Mouse (Mus musculus) embryonic facial prominence, embryonic 10.5 days (tissue): Measurements from ENCODE around the gene Ehbp1l1. TPM values are rescaled to one million over a fixed set of nuclear protein-coding genes. Genes with fewer than 3 reads are reported as not detected.
A peak's percentile ranks its signal among the peaks of the same experiment; 100 is the strongest.
"Not testable (repeated sequence)": the region's sequence is repeated elsewhere in the genome, so short reads cannot be mapped to it uniquely, and the experiment has no call there.

Experiments
- DNase-seq: peaks from one replicate; pipeline ENCODE4 v3.0.0-alpha.2; 2017; ENCODE audit warnings: low spot score
- H3K27ac ChIP-seq: fragments of 300-500 bp; sonication (generic); replicated peaks from 2 replicates; pipeline ENCODE4 v1.5.1; 2016; ENCODE audit warnings: mild to moderate bottlenecking
- H3K27me3 ChIP-seq: fragments of 300-500 bp; sonication (generic); replicated peaks from 2 replicates; pipeline ENCODE4 v1.6.1; 2016; ENCODE audit warnings: low read depth, mild to moderate bottlenecking; ENCODE audit not compliant: poor library complexity, severe bottlenecking
- H3K36me3 ChIP-seq: fragments of 300-500 bp; sonication (generic); replicated peaks from 2 replicates; pipeline ENCODE4 v1.6.1; 2016; ENCODE audit warnings: mild to moderate bottlenecking, moderate library complexity
- H3K4me1 ChIP-seq: fragments of 300-500 bp; sonication (generic); 2 replicates; pipeline ENCODE4 v1.6.1; 2016
- H3K4me3 ChIP-seq: fragments of 300-500 bp; sonication (generic); 2 replicates; pipeline ENCODE4 v1.5.1; 2016; ENCODE audit warnings: mild to moderate bottlenecking, moderate library complexity
- H3K9me3 ChIP-seq: fragments of 300-500 bp; sonication (generic); 2 replicates; pipeline ENCODE4 v1.6.1; 2016; ENCODE audit warnings: mild to moderate bottlenecking
- WGBS: fragments of 180-500 bp; shearing (Covaris S2); methylation state at CpG from one replicate; pipeline ENCODE4 v1.1.7; 2016; 5-methylcytosine and 5-hydroxymethylcytosine counted together
- polyA plus RNA-seq: library from polyadenylated mRNA; unstranded; fragments of >200 nt; fragmentation: Nextera tagmentation; extraction: Ambion mirVana; gene quantifications from 2 replicates; pipeline ENCODE4 v1.2.1, GENCODE M21; 2016

Gene Ehbp1l1
- polyA plus RNA-seq, 1 experiment from 2014 or later: 7.9 TPM

DNA sequence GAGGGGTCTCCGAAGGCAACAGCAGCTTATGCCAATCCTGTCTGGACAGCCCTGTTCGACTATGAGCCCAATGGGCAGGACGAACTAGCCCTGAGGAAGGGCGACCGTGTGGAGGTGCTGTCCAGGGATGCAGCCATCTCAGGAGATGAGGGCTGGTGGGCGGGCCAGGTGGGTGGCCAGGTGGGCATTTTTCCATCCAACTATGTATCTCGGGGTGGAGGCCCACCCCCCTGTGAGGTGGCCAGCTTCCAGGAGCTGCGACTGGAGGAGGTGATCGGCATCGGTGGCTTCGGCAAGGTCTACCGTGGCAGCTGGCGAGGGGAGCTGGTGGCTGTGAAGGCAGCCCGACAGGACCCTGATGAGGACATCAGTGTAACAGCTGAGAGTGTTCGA is 35.8 kb downstream of the Ehbp1l1 start:
- WGBS: 68% methylated on average over 15 of the region's 15 CpGs
- DNase-seq: no peak
- Histone ChIP-seq H3K4me1 (peaks cover 60% of the 10 kb centered on the region), H3K27ac (peak overlapping the region; percentile 93), H3K4me3 (peak overlapping the region; percentile 97), H3K27me3 (peaks cover 7% of the 10 kb centered on the region), H3K9me3 (no peaks in the 10 kb centered on the region), H3K36me3 (peaks cover 72% of the 10 kb centered on the region)

DNA sequence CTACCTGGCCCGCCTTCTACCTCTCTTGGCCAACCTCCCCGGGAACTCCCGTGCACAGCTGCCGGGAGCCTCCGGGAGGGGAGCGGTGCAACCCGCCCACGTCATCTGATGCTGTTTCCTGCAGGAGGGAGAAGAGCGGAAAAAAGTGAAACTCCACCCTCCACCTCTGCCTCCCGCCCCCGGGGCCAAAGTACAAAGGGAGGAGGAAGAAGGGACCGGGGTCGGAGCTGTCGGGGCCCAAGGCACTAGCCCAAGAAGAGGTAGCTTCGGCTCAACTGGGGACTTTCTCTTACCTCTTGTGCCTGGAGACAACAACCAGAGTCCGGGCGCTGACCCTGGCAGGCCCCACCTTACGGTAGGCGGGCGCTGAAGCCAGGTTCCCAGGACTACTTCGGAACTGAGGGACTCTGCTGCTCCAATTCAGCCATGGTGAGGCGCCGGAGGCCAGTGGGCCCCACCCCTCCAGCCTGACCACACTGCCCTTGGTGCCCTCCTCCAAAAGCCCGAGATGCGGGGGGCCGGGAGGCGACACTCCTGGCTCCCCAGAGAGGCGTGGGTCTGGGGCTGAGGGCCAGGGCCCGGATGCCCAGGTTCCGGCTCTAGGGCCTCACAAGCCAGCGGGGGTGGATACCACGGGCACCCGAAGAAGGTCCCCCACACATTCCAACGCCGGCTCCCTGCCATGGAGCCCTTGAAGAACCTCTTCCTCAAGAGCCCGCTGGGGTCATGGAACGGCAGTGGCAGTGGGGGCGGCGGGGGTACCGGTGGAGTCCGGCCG is 36.4 kb downstream of the Ehbp1l1 start:
- peaks cover 72% of the 10 kb centered on the region for H3K36me3 ChIP-seq
- DNase-seq: peak; percentile 88
- H3K27ac ChIP-seq: peak overlapping the region; percentile 93
- peak overlapping the region; percentile 97 for H3K4me3 ChIP-seq
- no peaks in the 10 kb centered on the region for H3K9me3 ChIP-seq
- H3K27me3 ChIP-seq: peaks cover under 1% of the 10 kb centered on the region
- 10% methylated on average over 42 of the region's 42 CpGs for WGBS
- peaks cover 56% of the 10 kb centered on the region for H3K4me1 ChIP-seq

DNA sequence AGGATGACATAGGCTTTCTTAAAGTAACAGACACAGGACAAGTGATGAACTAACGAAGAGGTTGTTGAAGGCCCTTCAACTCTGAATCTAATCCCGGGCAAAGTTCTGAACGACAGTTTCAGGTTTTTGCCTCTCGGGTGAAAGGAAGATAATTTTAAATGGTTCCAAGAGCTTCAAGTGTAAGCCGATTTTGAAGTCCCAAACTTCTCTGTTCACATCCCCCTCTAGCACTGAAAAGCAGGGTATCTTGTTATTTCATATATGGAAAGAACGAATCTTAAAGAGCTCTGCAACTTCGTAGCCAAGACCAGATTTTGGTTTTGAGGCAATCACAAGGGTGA is 37.1 kb downstream of the Ehbp1l1 start:
- DNase-seq: no peak
- 2% methylated on average over 7 of the region's 7 CpGs for WGBS
- Histone ChIP-seq H3K9me3 (no peaks in the 10 kb centered on the region), H3K27me3 (no peaks in the 10 kb centered on the region), H3K4me1 (peaks cover 56% of the 10 kb centered on the region), H3K36me3 (peaks cover 72% of the 10 kb centered on the region), H3K4me3 (peak overlapping the region; percentile 97), H3K27ac (peak overlapping the region; percentile 93)

DNA sequence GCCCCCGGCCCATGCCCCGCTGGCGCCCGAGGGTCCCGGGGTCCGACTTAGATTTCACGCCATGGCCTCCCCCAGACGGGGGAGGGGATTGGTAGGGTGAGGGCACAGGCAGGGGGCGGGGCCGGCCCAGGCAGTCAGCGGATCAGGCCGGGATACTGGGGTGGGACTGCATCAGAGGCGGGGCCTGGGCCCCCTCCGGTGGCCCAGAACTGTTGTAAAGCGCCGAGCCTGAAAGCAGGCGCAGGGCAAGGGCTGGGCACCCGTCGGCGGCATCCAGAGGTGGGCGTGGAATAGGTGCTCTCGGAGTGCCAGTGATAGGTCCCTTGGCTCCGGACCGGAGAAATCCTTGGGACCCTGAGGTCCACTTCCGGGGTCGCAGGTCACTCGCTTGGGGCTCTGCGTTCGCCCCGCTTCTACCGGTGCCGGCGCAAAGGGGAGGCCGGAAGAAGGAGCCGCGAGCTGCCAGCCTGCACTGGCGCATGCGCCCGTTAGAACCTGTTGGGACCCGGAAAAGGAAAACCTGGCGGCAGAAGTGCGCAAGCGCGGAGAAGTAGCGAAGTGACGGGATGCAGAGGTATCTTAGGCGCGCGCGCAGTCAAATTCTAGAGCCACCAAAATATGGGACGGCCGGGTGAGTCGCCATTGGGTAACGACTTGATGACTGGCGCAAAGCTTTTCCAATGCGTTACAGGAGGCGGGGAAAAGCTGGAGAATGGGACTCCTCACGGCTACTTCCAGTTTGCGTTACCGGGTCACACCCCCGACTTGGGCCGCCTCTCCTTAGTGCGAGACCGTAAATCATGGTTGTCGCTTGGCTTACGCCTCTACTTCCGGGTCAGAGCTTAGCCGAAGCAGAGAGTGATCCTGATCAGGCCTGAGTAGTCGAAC is 37.7 kb downstream of the Ehbp1l1 start, which contains the start of the genes Map3k11 and Pcnx3:
Map3k11 (plus strand) TSS at position 543 of the 888 bp plus-strand sequence.
Pcnx3 (minus strand) TSS at position 709 of the 888 bp plus-strand sequence.
- H3K9me3 ChIP-seq: no peaks in the 10 kb centered on the region
- H3K36me3 ChIP-seq: peaks cover 72% of the 10 kb centered on the region
- H3K4me3 ChIP-seq: peak within 1 kb of the TSS; percentile 97
- H3K27me3 ChIP-seq: no peaks in the 10 kb centered on the region
- H3K4me1 ChIP-seq: peaks cover 51% of the 10 kb centered on the region
- under 1% methylated on average over 69 of the region's 69 CpGs for WGBS
- DNase-seq: peak; percentile 96
- H3K27ac ChIP-seq: peak within 1 kb of the TSS; percentile 93

DNA sequence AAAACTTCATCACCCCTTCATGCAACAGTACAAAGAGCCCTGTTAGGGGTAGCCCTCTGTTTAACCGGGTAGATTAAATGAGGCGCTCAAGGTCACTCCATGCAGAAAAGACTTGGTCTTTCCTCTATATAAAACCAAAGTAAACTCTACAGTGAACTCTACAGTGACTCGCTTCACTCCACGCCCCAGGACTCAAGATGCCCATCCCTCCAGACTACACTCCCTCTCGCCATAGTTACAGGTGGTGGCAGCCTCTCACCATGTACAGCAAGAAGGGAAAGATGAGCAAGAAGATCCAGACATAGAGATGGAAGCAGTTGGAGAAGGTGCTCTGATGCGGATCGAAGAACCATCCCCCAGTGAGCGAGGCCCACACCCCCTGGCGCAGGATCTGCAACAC is 38.4 kb downstream of the Ehbp1l1 start:
- 20% methylated on average over 9 of the region's 9 CpGs for WGBS

DNA sequence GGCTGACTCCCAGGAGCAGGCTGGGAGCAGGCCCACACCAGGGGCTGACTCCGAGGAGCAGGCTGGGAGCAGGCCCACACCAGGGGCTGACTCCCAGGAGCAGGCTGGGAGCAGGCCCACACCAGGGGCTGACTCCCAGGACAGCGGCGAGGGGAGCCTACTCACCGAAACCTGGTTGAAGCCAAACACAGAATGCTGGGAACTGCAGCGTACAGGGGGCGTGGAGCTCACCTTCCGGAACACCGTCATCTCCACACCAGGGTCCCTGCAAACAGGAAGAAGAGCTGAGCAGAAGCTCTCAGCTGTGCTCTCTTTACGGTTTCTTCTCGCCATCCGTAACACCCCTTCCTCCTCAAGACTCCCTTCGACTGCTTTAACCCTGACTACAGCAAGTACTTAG is 39.2 kb downstream of the Ehbp1l1 start:
- Histone ChIP-seq H3K4me1 (peaks cover 36% of the 10 kb centered on the region), H3K4me3 (peak overlapping the region; percentile 97), H3K36me3 (peaks cover 72% of the 10 kb centered on the region)
- WGBS: 89% methylated on average over 12 of the region's 12 CpGs
- H3K27ac ChIP-seq, H3K27me3 ChIP-seq, H3K9me3 ChIP-seq, DNase-seq: not testable (repeated sequence)

More for the DNA sequence above, 38.4 kb downstream of the Ehbp1l1 start:
- H3K4me1 ChIP-seq: peaks cover 43% of the 10 kb centered on the region
- H3K27ac ChIP-seq: peak overlapping the region; percentile 93
- DNase-seq: no peak
- H3K27me3 ChIP-seq: no peaks in the 10 kb centered on the region
- H3K36me3 ChIP-seq: peaks cover 72% of the 10 kb centered on the region
- peak overlapping the region; percentile 97 for H3K4me3 ChIP-seq
- H3K9me3 ChIP-seq: no peaks in the 10 kb centered on the region

DNA sequence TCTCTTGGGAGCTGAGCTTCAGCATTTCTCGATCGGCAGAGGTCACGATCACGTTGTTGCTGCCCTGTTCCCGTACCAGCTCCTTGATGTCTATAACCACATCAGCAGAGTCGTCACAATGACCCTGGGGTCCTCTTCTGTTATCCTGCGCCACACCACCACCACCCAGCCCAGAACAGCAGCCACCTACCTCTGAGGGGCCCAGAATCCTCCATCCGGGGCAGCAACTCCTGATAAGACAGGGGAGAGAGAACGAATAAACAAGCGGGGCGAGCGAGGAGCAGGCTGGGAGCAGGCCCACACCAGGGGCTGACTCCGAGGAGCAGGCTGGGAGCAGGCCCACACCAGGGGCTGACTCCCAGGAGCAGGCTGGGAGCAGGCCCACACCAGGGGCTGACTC is 39.7 kb downstream of the Ehbp1l1 start:
- H3K4me1 ChIP-seq: peaks cover 30% of the 10 kb centered on the region
- WGBS: 91% methylated on average over 13 of the region's 13 CpGs
- peaks cover 72% of the 10 kb centered on the region for H3K36me3 ChIP-seq
- no peaks in the 10 kb centered on the region for H3K9me3 ChIP-seq
- H3K27ac ChIP-seq: no peak overlapping the region
- H3K4me3 ChIP-seq: peak overlapping the region; percentile 11; the same call in 1 of the 2 replicates
- H3K27me3 ChIP-seq: no peaks in the 10 kb centered on the region
- DNase-seq: no peak

DNA sequence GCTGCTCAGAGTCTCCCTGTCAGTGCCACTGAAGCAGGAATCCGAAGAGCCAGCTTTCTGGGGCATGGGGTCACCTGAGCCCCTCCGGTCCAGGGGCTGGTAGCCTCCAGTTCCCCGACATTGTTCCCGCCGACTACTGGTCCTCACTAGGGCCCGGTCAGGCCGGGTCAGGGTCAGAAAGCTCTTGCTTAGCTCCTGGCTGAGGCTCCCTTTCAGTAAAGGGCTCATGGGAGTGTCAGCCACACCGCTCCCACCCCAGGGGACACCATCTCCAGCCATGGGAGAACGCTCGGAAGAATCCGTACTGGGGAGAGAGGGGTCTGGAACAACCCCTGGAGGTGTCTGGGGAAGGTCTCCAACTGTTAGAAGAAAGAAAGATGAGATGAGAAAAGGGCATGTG is 40.3 kb downstream of the Ehbp1l1 start:
- peaks cover 72% of the 10 kb centered on the region for H3K36me3 ChIP-seq
- peak overlapping the region; percentile 19; the same call in 1 of the 2 replicates for H3K4me3 ChIP-seq
- H3K27ac ChIP-seq: no peak overlapping the region
- no peaks in the 10 kb centered on the region for H3K27me3 ChIP-seq
- no peak for DNase-seq
- peaks cover 25% of the 10 kb centered on the region for H3K4me1 ChIP-seq
- 93% methylated on average over 11 of the region's 11 CpGs for WGBS
- H3K9me3 ChIP-seq: no peaks in the 10 kb centered on the region

DNA sequence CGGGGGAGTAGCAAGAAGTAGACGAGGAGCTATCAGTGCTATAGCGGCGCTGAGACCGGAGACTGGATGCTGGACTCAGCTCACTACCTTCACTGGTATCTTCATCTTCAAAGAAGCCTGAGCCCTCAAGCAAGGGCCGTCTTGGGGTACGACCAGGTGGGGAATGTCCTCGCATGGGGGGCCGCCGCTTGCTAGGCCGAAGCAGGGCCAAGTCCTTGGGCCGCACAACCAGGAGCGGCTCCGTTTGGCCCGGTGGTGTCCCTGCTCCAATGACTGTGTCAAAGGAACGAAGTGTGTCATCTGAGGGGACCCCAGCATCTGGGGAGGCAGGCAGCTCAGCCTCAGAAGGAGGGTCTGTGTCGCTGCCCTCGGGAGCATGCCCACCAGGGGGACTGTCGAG is 40.7 kb downstream of the Ehbp1l1 start:
- Histone ChIP-seq H3K36me3 (peaks cover 72% of the 10 kb centered on the region), H3K4me3 (peak overlapping the region; percentile 19), H3K4me1 (peaks cover 20% of the 10 kb centered on the region), H3K9me3 (no peaks in the 10 kb centered on the region), H3K27ac (no peak overlapping the region), H3K27me3 (no peaks in the 10 kb centered on the region)
- no peak for DNase-seq
- WGBS: 94% methylated on average over 19 of the region's 19 CpGs

DNA sequence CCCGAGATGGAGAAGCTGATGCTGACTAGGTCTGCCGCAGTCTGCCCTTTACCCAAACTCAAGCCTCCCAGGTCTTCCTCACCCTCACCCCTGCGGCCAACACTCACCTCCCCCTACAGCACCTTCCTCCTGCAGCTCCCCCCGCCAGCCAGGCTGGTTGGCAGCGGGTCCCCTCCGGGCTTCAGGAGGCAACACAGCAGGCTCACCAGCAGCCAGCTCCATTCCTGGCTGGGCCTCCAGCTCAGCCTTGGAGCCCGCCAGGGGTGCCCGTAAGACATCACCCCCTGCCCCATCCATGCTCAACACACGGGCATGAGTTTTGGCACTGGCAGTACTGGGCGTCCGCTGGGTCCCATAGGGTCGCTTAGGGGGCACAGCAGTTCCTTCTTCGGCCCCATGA is 41.1 kb downstream of the Ehbp1l1 start:
- peaks cover 74% of the 10 kb centered on the region for H3K36me3 ChIP-seq
- 91% methylated on average over 13 of the region's 13 CpGs for WGBS
- no peak for DNase-seq
- peak overlapping the region; percentile 19; the same call in 1 of the 2 replicates for H3K4me3 ChIP-seq
- no peaks in the 10 kb centered on the region for H3K27me3 ChIP-seq
- peaks cover 16% of the 10 kb centered on the region for H3K4me1 ChIP-seq
- no peaks in the 10 kb centered on the region for H3K9me3 ChIP-seq
- no peak overlapping the region for H3K27ac ChIP-seq

DNA sequence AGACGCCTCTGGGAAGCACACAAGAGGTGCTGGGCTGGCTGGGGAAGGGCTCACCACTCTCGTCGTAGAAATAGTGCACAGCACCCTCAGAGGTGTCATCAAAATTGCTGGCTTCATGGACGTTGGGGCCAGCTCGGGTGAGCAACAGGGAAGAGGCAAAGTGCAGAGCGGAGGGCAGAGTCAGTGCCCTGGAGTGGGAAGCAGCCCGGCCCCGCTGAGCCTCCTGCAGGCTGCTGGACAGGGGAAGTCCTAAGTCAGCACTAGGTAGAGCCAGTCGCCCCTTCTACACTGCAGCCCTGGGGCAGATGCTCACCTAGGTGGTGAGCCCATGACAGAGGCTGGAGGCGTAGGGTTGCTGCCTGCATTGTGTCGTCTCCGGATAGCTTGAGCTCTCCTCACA is 41.9 kb downstream of the Ehbp1l1 start:
- no peak for DNase-seq
- Histone ChIP-seq H3K27me3 (no peaks in the 10 kb centered on the region), H3K4me3 (no peak overlapping the region), H3K4me1 (peaks cover 14% of the 10 kb centered on the region), H3K27ac (no peak overlapping the region), H3K36me3 (peaks cover 81% of the 10 kb centered on the region), H3K9me3 (no peaks in the 10 kb centered on the region)
- 92% methylated on average over 12 of the region's 12 CpGs for WGBS

DNA sequence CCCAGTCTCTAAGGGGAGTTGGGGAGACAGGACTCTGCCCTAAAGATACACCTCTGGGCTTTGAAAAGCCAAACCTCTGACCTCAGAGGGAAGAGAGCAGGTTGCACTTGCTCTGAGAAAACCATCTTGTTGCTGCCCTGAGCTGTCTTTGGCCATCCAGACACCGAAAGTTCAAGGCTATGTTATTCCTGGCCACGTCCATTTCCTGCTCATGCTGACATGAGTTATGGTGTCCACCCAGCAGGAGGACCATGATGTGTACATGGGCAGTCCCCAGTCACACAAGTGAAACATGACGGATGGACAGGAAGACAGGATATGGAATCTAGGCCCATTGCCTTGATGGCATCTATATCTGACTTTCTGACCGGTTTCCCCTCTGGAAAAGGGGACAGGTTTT is 45.7 kb downstream of the Ehbp1l1 start:
- H3K4me1 ChIP-seq: no peaks in the 10 kb centered on the region
- 92% methylated on average over 4 of the region's 4 CpGs for WGBS
- H3K4me3 ChIP-seq: no peak overlapping the region
- H3K9me3 ChIP-seq: no peaks in the 10 kb centered on the region
- DNase-seq: no peak
- peaks cover 97% of the 10 kb centered on the region for H3K36me3 ChIP-seq
- no peak overlapping the region for H3K27ac ChIP-seq
- no peaks in the 10 kb centered on the region for H3K27me3 ChIP-seq
